28 mouse cellular contexts compared by ENCODE assay signal in genomic region chr4:124610703-124611102, GRCm38 (mm10). TPM values are rescaled to one million over a fixed set of nuclear protein-coding genes. Genes with fewer than 3 reads are reported as not detected.
"Had no signal": no experiment of that assay in that cellular context is flagged by ENCODE, and none has a peak within 500 bp of the region (broad histone marks: within the 10 kb centered on the region; RNA-seq: fewer than 3 reads in every experiment).

Gene 3100002H09Rik, minus strand, starts transcription at chr4:124610803.

- ATAC-seq: forebrain, embryonic 13.5 days; forebrain, embryonic 14.5 days; forebrain, embryonic 15.5 days; forebrain, embryonic 16.5 days; forebrain, postnatal 0 days had no signal

- H3K27ac ChIP-seq: embryonic facial prominence, embryonic 10.5 days; embryonic facial prominence, embryonic 12.5 days; embryonic facial prominence, embryonic 13.5 days; embryonic facial prominence, embryonic 15.5 days; forebrain, embryonic 10.5 days; forebrain, embryonic 12.5 days; forebrain, embryonic 13.5 days; forebrain, embryonic 15.5 days; gastrocnemius, adult 2 months; heart, adult 2 months had no signal

- H3K36me3 ChIP-seq: embryonic facial prominence, embryonic 10.5 days; embryonic facial prominence, embryonic 12.5 days; embryonic facial prominence, embryonic 13.5 days; embryonic facial prominence, embryonic 15.5 days; forebrain, embryonic 10.5 days; forebrain, embryonic 12.5 days; forebrain, embryonic 15.5 days had no signal

- H3K4me2 ChIP-seq: embryonic facial prominence, embryonic 12.5 days; embryonic facial prominence, embryonic 13.5 days; embryonic facial prominence, embryonic 15.5 days; forebrain, embryonic 12.5 days; forebrain, embryonic 13.5 days; forebrain, embryonic 15.5 days had no signal

- H3K9me3 ChIP-seq: embryonic facial prominence, embryonic 10.5 days; embryonic facial prominence, embryonic 12.5 days; embryonic facial prominence, embryonic 13.5 days; embryonic facial prominence, embryonic 15.5 days; forebrain, embryonic 10.5 days; forebrain, embryonic 12.5 days; forebrain, embryonic 13.5 days; forebrain, embryonic 15.5 days had no signal

- H3K4me3 ChIP-seq: embryonic facial prominence, embryonic 10.5 days; embryonic facial prominence, embryonic 12.5 days; embryonic facial prominence, embryonic 13.5 days; embryonic facial prominence, embryonic 15.5 days; erythroblast, embryonic 14.5 days; forebrain, embryonic 10.5 days; forebrain, embryonic 12.5 days; forebrain, embryonic 13.5 days; forebrain, embryonic 15.5 days; gastrocnemius, adult 2 months; heart, adult 2 months had no signal

- H3K27me3 ChIP-seq: embryonic facial prominence, embryonic 15.5 days; forebrain, embryonic 15.5 days had no signal

- H3K9ac ChIP-seq: embryonic facial prominence, embryonic 12.5 days; embryonic facial prominence, embryonic 13.5 days; embryonic facial prominence, embryonic 15.5 days; forebrain, embryonic 12.5 days; forebrain, embryonic 13.5 days; forebrain, embryonic 15.5 days; forebrain, postnatal 0 days had no signal

- DNase-seq: cerebellum, adult 8-10 months; cerebellum, adult 9-10 months; cerebellum, adult 9-11 months; cerebellum, postnatal 25 days; cerebellum, postnatal 36 days; embryo, embryonic 11 days; forebrain, postnatal 0 days; gastrocnemius, adult 2 months; gastrocnemius, postnatal 10 days; gastrocnemius, postnatal 14 days; gastrocnemius, postnatal 25 days; gastrocnemius, postnatal 36 days; heart, adult 11 months; heart, adult 18-20 months; heart, adult 2 months had no signal

- H3K4me1 ChIP-seq: embryonic facial prominence, embryonic 15.5 days had no signal

RNA-seq across cellular contexts. Expression of gene 3100002H09Rik, which starts in this region (rescaled TPM):
- polyA plus RNA-seq: embryonic facial prominence, embryonic 11.5 days; embryonic facial prominence, embryonic 12.5 days; embryonic facial prominence, embryonic 13.5 days; erythroblast, embryonic 14.5 days; forebrain, embryonic 14.5 days; gonadal fat pad, adult 2 months; heart, adult 2 months had no signal
